Mouse (Mus musculus): Measurements from ENCODE around the gene Bcl9. TPM values are rescaled to one million over a fixed set of nuclear protein-coding genes. Genes with fewer than 3 reads are reported as not detected.
A peak's percentile ranks its signal among the peaks of the same experiment; 100 is the strongest.

Gene Bcl9
- total RNA-seq, 2 experiments from 2014 or later, result 3.0 to 3.9 TPM

- no peak for DNase-seq
- Histone ChIP-seq H3K4me3 (no peak overlapping the region), H3K27ac (no peak overlapping the region)
- intact Hi-C loops (cut with DNase I), result no loop called here
- no peak for TF ChIP-seq CTCF (IDR thresholded peaks at IDR 0.05)
These were observed 74.5 kb downstream of the Bcl9 start for GRCm38 (mm10) chr3:97223261-97223660.

- H3K27ac ChIP-seq, result no peak overlapping the region
- H3K4me3 ChIP-seq, result no peak overlapping the region
- TF ChIP-seq CTCF (IDR thresholded peaks at IDR 0.05), result no peak
- no peak for DNase-seq
- intact Hi-C loops (cut with DNase I), result no loop called here
These were observed 82.2 kb downstream of the Bcl9 start for GRCm38 (mm10) chr3:97215526-97215925.

GRCm38 (mm10) chr3:97214439-97214838, 83.3 kb downstream of the Bcl9 start:
- DNase-seq, result no peak
- no peak overlapping the region for H3K27ac ChIP-seq
- H3K4me3 ChIP-seq, result no peak overlapping the region
- intact Hi-C loops (cut with DNase I), result no loop called here
- TF ChIP-seq CTCF (IDR thresholded peaks at IDR 0.05), result no peak

- TF ChIP-seq CTCF (IDR thresholded peaks at IDR 0.05), result no peak
- intact Hi-C loops (cut with DNase I), result no loop called here
- no peak for DNase-seq
- Histone ChIP-seq H3K27ac (no peak overlapping the region), H3K4me3 (no peak overlapping the region)
These were observed 83.8 kb downstream of the Bcl9 start for GRCm38 (mm10) chr3:97213871-97214270.

- no peak for DNase-seq
- H3K4me3 ChIP-seq, result no peak overlapping the region
- H3K27ac ChIP-seq, result no peak overlapping the region
- intact Hi-C loops (cut with DNase I), result no loop called here
- TF ChIP-seq CTCF (IDR thresholded peaks at IDR 0.05), result no peak
These were observed 86.5 kb downstream of the Bcl9 start for GRCm38 (mm10) chr3:97211177-97211576.

- Histone ChIP-seq H3K4me3 (no peak overlapping the region), H3K27ac (no peak overlapping the region)
- intact Hi-C loops (cut with DNase I), result no loop called here
- peak; percentile 37 for DNase-seq
- no peak for TF ChIP-seq CTCF (IDR thresholded peaks at IDR 0.05)
These were observed 88.4 kb downstream of the Bcl9 start for GRCm38 (mm10) chr3:97209351-97209750.

GRCm38 (mm10) chr3:97206521-97206920, 91.2 kb downstream of the Bcl9 start:
- Histone ChIP-seq H3K4me3 (no peak overlapping the region), H3K27ac (no peak overlapping the region)
- no peak for DNase-seq
- intact Hi-C loops (cut with DNase I), result no loop called here
- no peak for TF ChIP-seq CTCF (IDR thresholded peaks at IDR 0.05)

GRCm38 (mm10) chr3:97203880-97204279, 93.8 kb downstream of the Bcl9 start:
- TF ChIP-seq CTCF (IDR thresholded peaks at IDR 0.05), result no peak
- Histone ChIP-seq H3K27ac (peak overlapping the region; percentile 28), H3K4me3 (0 out of 2 replicates have a peak overlapping the region, but pooled peaks have one; percentile 21)
- intact Hi-C loops (cut with DNase I), result no loop called here
- DNase-seq, result no peak

- peak; percentile 69 for DNase-seq
- peak; percentile 95 for TF ChIP-seq CTCF (IDR thresholded peaks at IDR 0.05)
- H3K27ac ChIP-seq, result no peak overlapping the region
- intact Hi-C loops (cut with DNase I), result loop anchor here (1.0 kb wide), 1 partner anchor 137 kb away; no protein-coding TSS in a partner anchor
- no peak overlapping the region for H3K4me3 ChIP-seq
These were observed 95.8 kb downstream of the Bcl9 start for GRCm38 (mm10) chr3:97201943-97202342.

- DNase-seq, result no peak
- intact Hi-C loops (cut with DNase I), result no loop called here
- no peak for TF ChIP-seq CTCF (IDR thresholded peaks at IDR 0.05)
These were observed 98.5 kb downstream of the Bcl9 start for GRCm38 (mm10) chr3:97199261-97199660.

GRCm38 (mm10) chr3:97196571-97196970, 101.1 kb downstream of the Bcl9 start:
- H3K4me3 ChIP-seq, result no peak overlapping the region
- no peak for DNase-seq
- TF ChIP-seq CTCF (IDR thresholded peaks at IDR 0.05), result no peak
- intact Hi-C loops (cut with DNase I), result no loop called here
- no peak overlapping the region for H3K27ac ChIP-seq

More at GRCm38 (mm10) chr3:97199261-97199660, 98.5 kb downstream of the Bcl9 start:
- Histone ChIP-seq H3K4me3 (no peak overlapping the region), H3K27ac (no peak overlapping the region)

- intact Hi-C loops (cut with DNase I), result loop anchor here (1.0 to 5.0 kb wide), 2 partner anchors 152 to 249 kb away; no protein-coding TSS in a partner anchor
- peak; percentile 95; the same call in 1 of the 2 replicates for TF ChIP-seq CTCF (IDR thresholded peaks at IDR 0.05)
- DNase-seq, result peak; percentile 78
- Histone ChIP-seq H3K27ac (no peak overlapping the region), H3K4me3 (no peak overlapping the region)
These were observed 112.4 kb downstream of the Bcl9 start for GRCm38 (mm10) chr3:97185098-97185860.

GRCm38 (mm10) chr3:97183810-97184209, 113.9 kb downstream of the Bcl9 start:
- no peak overlapping the region for H3K27ac ChIP-seq
- intact Hi-C loops (cut with DNase I), result loop anchor here (5.0 kb wide), 1 partner anchor 107 kb away; no protein-coding TSS in a partner anchor
- H3K4me3 ChIP-seq, result no peak overlapping the region
- DNase-seq, result no peak
- peak; percentile 58 for TF ChIP-seq CTCF (IDR thresholded peaks at IDR 0.05)
